Mouse (Mus musculus) MEL (cell line): ENCODE measurements around the gene Rad51d. TPM values are rescaled to one million over a fixed set of nuclear protein-coding genes. Genes with fewer than 3 reads are reported as not detected.

Experiments used
- DNase-seq: peaks from one replicate; pipeline ENCODE4 v3.0.0; 2011; ENCODE audit warnings: low read depth, low spot score
- H3K27ac ChIP-seq: 2 replicates; pipeline ENCODE4 v1.5.1; 2012; ENCODE audit warnings: low read depth, mild to moderate bottlenecking, control low read depth, low read length, moderate library complexity; ENCODE audit not compliant: control insufficient read depth
- H3K27me3 ChIP-seq, 2 experiments: fragments of 150-350 bp in 1 of 2; sonication (generic) in 1 of 2; 2 replicates each; pipeline ENCODE4 v1.6.1; 2012; ENCODE audit warnings: low read length in 2 of 2, mild to moderate bottlenecking in 2 of 2, improper control_type of control experiment in 1 of 2, moderate library complexity in 1 of 2; ENCODE audit not compliant: insufficient read depth in 2 of 2, control insufficient read depth in 1 of 2
- H3K36me3 ChIP-seq, 2 experiments: 2 replicates each; pipeline ENCODE4 v1.6.1; 2012 to 2014; ENCODE audit warnings: low read length in 2 of 2, improper control_type of control experiment in 1 of 2, inconsistent platforms in 1 of 2, mild to moderate bottlenecking in 1 of 2; ENCODE audit not compliant: insufficient read depth in 2 of 2, control insufficient read depth in 1 of 2
- H3K4me1 ChIP-seq, 2 experiments: fragments of 150-350 bp in 1 of 2; sonication (generic) in 1 of 2; 2 replicates each; pipeline ENCODE4 v1.6.1; 2012; ENCODE audit warnings: low read length in 2 of 2, improper control_type of control experiment in 1 of 2, mild to moderate bottlenecking in 1 of 2; ENCODE audit not compliant: insufficient read depth in 2 of 2, control insufficient read depth in 1 of 2
- H3K4me3 ChIP-seq, 2 experiments: fragments of 150-350 bp in 1 of 2; sonication (generic) in 1 of 2; 2 replicates each; pipeline ENCODE4 v1.5.1; 2012; ENCODE audit warnings: low read depth in 2 of 2, low read length in 2 of 2, mild to moderate bottlenecking in 2 of 2, moderate library complexity in 2 of 2, control low read depth in 1 of 2, improper control_type of control experiment in 1 of 2; ENCODE audit not compliant: control insufficient read depth in 1 of 2, insufficient read depth in 1 of 2
- H3K79me2 ChIP-seq: 2 replicates; pipeline ENCODE4 v1.6.1; 2012; ENCODE audit warnings: mild to moderate bottlenecking, low read length, moderate library complexity; ENCODE audit not compliant: control insufficient read depth, poor library complexity, insufficient read depth
- H3K9ac ChIP-seq: 2 replicates; pipeline ENCODE4 v1.6.1; 2012; ENCODE audit warnings: low read depth, mild to moderate bottlenecking, control low read depth, low read length, moderate library complexity; ENCODE audit not compliant: control insufficient read depth, poor library complexity, severe bottlenecking
- H3K9me3 ChIP-seq: fragments of 150-350 bp; sonication (generic); replicated peaks from 2 replicates; pipeline ENCODE4 v1.6.1; 2012; ENCODE audit warnings: mild to moderate bottlenecking, low read length, improper control_type of control experiment, moderate library complexity; ENCODE audit not compliant: insufficient read depth
- BHLHE40 ChIP-seq: IDR thresholded peaks from 2 replicates; pipeline ENCODE4 v1.6.1; 2012; ENCODE audit warnings: low read depth, mild to moderate bottlenecking, inconsistent platforms, low read length, improper control_type of control experiment, borderline replicate concordance
- CHD2 ChIP-seq: IDR thresholded peaks from 2 replicates; pipeline ENCODE4 v1.6.1; 2011; ENCODE audit warnings: low read length, improper control_type of control experiment
- ELF1 ChIP-seq: IDR thresholded peaks from 2 replicates; pipeline ENCODE4 v1.6.1; 2014; ENCODE audit warnings: low read depth, mild to moderate bottlenecking, inconsistent platforms, low read length, improper control_type of control experiment, moderate library complexity
- GABPA ChIP-seq: IDR thresholded peaks from 2 replicates; pipeline ENCODE4 v1.6.1; 2012; ENCODE audit warnings: low read depth, mild to moderate bottlenecking, inconsistent platforms, low read length, improper control_type of control experiment, moderate library complexity
- JUND ChIP-seq: IDR thresholded peaks from 2 replicates; pipeline ENCODE4 v1.6.1; 2011; ENCODE audit warnings: low read depth, mild to moderate bottlenecking, improper control_type of control experiment, low read length
- MAZ ChIP-seq: IDR thresholded peaks from 2 replicates; pipeline ENCODE4 v1.6.1; 2012; ENCODE audit warnings: low read depth, mild to moderate bottlenecking, inconsistent platforms, low read length, improper control_type of control experiment
- MEF2A ChIP-seq: IDR thresholded peaks from 2 replicates; pipeline ENCODE4 v1.6.1; 2014; ENCODE audit warnings: low read depth, mild to moderate bottlenecking, inconsistent platforms, low read length, improper control_type of control experiment; ENCODE audit not compliant: poor library complexity, insufficient replicate concordance, severe bottlenecking; ENCODE audit errors: extremely low read depth
- MYC ChIP-seq: IDR thresholded peaks from 2 replicates; pipeline ENCODE4 v1.6.1; 2011; ENCODE audit warnings: low read depth, mild to moderate bottlenecking, low read length, improper control_type of control experiment, moderate library complexity
- NELFE ChIP-seq: IDR thresholded peaks from 2 replicates; pipeline ENCODE4 v1.6.1; 2011; ENCODE audit warnings: low read depth, low read length, improper control_type of control experiment
- POLR2A ChIP-seq, 2 experiments: IDR thresholded peaks; 2 replicates each; pipeline ENCODE4 v1.6.1; 2011 to 2012; ENCODE audit warnings: low read length in 2 of 2, mild to moderate bottlenecking in 2 of 2, control low read depth in 1 of 2, improper control_type of control experiment in 1 of 2, low read depth in 1 of 2, moderate library complexity in 1 of 2; ENCODE audit not compliant: control insufficient read depth in 1 of 2, insufficient read depth in 1 of 2, poor library complexity in 1 of 2
- POLR2AphosphoS2 ChIP-seq: IDR thresholded peaks from 2 replicates; pipeline ENCODE4 v1.6.1; 2011; ENCODE audit warnings: low read length, improper control_type of control experiment
- USF1 ChIP-seq: IDR thresholded peaks from 2 replicates; pipeline ENCODE4 v1.6.1; 2014; ENCODE audit warnings: low read depth, mild to moderate bottlenecking, inconsistent platforms, low read length, improper control_type of control experiment, moderate library complexity
- USF2 ChIP-seq, 2 experiments: IDR thresholded peaks; 2 replicates each; pipeline ENCODE4 v1.6.1; 2011 to 2012; ENCODE audit warnings: improper control_type of control experiment in 2 of 2, low read length in 2 of 2, borderline replicate concordance in 1 of 2, inconsistent platforms in 1 of 2, low read depth in 1 of 2, mild to moderate bottlenecking in 1 of 2; ENCODE audit not compliant: insufficient read depth in 1 of 2
- ZC3H11A ChIP-seq: IDR thresholded peaks from 2 replicates; pipeline ENCODE4 v1.6.1; 2012; ENCODE audit warnings: low read depth, mild to moderate bottlenecking, inconsistent platforms, low read length, improper control_type of control experiment
- ZKSCAN1 ChIP-seq: IDR thresholded peaks from 2 replicates; pipeline ENCODE4 v1.6.1; 2012; ENCODE audit warnings: low read depth, mild to moderate bottlenecking, inconsistent platforms, low read length, improper control_type of control experiment, moderate library complexity
- polyA plus RNA-seq, 2 experiments: library from polyadenylated mRNA; stranded (reverse) in 1 of 2; unstranded in 1 of 2; fragments of >175 nt in 1 of 2; fragments of >200 nt in 1 of 2; gene quantifications; 2 replicates each; pipeline versions ENCODE4 v1.2.1 to v1.2.4; 2012; ENCODE audit warnings: low replicate concordance in 2 of 2, low read depth in 1 of 2; ENCODE audit not compliant: insufficient read length in 2 of 2, insufficient read depth in 1 of 2, missing spikeins in 1 of 2
- total RNA-seq: library from RNA; depleted of rRNA; stranded (reverse); fragments of 300-350 nt; gene quantifications from 2 replicates; pipeline ENCODE4 v1.2.3, GENCODE M21; 2012

Gene Rad51d
- total and polyA plus RNA-seq, 3 experiments, result 21.1 to 30.0 TPM; not detected in 1

DNA sequence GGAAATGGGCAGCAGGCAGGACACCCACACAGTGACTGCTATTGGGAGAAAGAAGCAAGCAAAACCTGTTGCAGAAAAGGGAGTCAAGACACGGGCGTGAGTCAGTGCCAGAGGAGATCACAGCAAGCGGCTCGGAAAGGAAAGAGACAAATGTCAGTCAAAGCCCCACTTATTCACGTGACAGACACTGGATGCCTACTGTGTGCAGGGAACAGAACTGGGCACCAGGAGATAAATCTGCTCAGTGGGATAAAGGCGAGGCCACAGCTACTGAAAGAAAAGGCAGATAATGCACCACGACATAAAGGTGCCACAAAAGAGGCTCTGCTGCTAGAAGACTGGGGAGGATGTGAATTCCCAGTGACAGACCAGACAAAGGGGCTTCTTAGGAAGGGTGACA, 52.6 kb downstream of the Rad51d start:
- H3K4me1 ChIP-seq, result peaks cover 7 to 10% of the 10 kb centered on the region in 2 experiments
- no peaks in the 10 kb centered on the region for H3K9me3 ChIP-seq
- H3K27me3 ChIP-seq, result no peaks in the 10 kb centered on the region
- H3K27ac ChIP-seq, result no peak overlapping the region
- H3K9ac ChIP-seq, result no peak overlapping the region
- TF ChIP-seq GABPA (no peak), ZKSCAN1 (peak; percentile 67; the same call in 1 of the 2 replicates)
- no peak overlapping the region for H3K4me3 ChIP-seq
- peaks cover 2 to 7% of the 10 kb centered on the region in 2 experiments; a peak in 3 of 4 replicates for H3K36me3 ChIP-seq
- no peak for DNase-seq
- no peaks in the 10 kb centered on the region for H3K79me2 ChIP-seq

DNA sequence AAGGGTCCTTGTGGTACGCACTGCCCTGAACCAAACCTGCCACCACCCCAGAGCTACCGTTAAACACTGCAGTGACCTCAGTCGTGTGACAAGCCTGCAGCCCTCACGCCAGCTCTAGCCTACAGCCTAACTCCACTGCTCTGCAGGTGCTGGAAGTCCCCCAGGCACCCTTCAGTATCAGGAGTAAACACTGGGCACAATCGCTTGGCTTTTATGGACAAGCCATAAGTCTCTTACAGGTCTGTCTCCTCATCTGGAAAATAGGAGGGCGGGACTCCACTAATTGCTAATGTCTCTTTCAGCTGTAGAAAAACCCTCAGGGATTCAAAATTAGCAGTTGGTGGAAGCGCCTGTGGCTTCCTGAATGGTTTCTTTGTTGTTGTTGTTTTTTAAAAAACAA, 53.2 kb downstream of the Rad51d start:
- TF ChIP-seq POLR2AphosphoS2 (no peak), USF1 (no peak), JUND (no peak), ZC3H11A (no peak), MEF2A (no peak), ELF1 (no peak), BHLHE40 (no peak), NELFE (no peak), MYC (no peak), MAZ (no peak), USF2 (IDR thresholded peaks at IDR 0.05; ENCODE audit: borderline replicate concordance in 1 of 2, insufficient read depth in 1 of 2, low read depth in 1 of 2, low read length in 2 of 2) (no peak), POLR2A (IDR thresholded peaks at IDR 0.05; ENCODE audit: control insufficient read depth in 1 of 2, insufficient read depth in 1 of 2, low read depth in 1 of 2, low read length in 2 of 2, poor library complexity in 1 of 2) (no peak), CHD2 (no peak)
- TF ChIP-seq, all 39 proteins: peak for 0
- Histone ChIP-seq H3K27me3 (no peaks in the 10 kb centered on the region), H3K79me2 (no peaks in the 10 kb centered on the region), H3K9ac (no peak overlapping the region), H3K4me1 (peaks cover 7 to 14% of the 10 kb centered on the region in 2 experiments), H3K27ac (no peak overlapping the region), H3K4me3 (no peak overlapping the region), H3K9me3 (no peaks in the 10 kb centered on the region), H3K36me3 (peaks cover 2 to 9% of the 10 kb centered on the region in 2 experiments; a peak in 3 of 4 replicates)
- no peak for DNase-seq
